Mouse (Mus musculus) intestine, embryonic 15.5 days (tissue): ENCODE results near the gene Phf21b. TPM values are rescaled to one million over a fixed set of nuclear protein-coding genes. Genes with fewer than 3 reads are reported as not detected.
"Not testable (repeated sequence)": the region's sequence is repeated elsewhere in the genome, so short reads cannot be mapped to it uniquely, and the experiment has no call there.

ENCODE experiments used
- ATAC-seq: fragments of 200-750 bp; cut with Nextera tagmentation; 2 replicates; pipeline ENCODE4 v1.8.0; 2017; ENCODE audit warnings: moderate TSS enrichment, moderate library complexity
- H3K27ac ChIP-seq: fragments of 300-500 bp; sonication (generic); 2 replicates; pipeline ENCODE4 v1.5.1; 2015; ENCODE audit warnings: mild to moderate bottlenecking, inconsistent platforms
- H3K27me3 ChIP-seq: fragments of 300-500 bp; sonication (generic); replicated peaks from 2 replicates; pipeline ENCODE4 v1.6.1; 2015; ENCODE audit warnings: inconsistent platforms
- H3K36me3 ChIP-seq: fragments of 300-500 bp; sonication (generic); 2 replicates; pipeline ENCODE4 v1.6.1; 2015; ENCODE audit warnings: inconsistent platforms
- H3K4me1 ChIP-seq: fragments of 300-500 bp; sonication (generic); replicated peaks from 2 replicates; pipeline ENCODE4 v1.6.1; 2015; ENCODE audit warnings: inconsistent platforms
- H3K4me2 ChIP-seq: fragments of 300-500 bp; sonication (generic); replicated peaks from 2 replicates; pipeline ENCODE4 v1.6.1; 2015; ENCODE audit warnings: mild to moderate bottlenecking, inconsistent platforms
- H3K4me3 ChIP-seq: fragments of 300-500 bp; sonication (generic); replicated peaks from 2 replicates; pipeline ENCODE4 v1.5.1; 2015; ENCODE audit warnings: inconsistent platforms
- H3K9ac ChIP-seq: fragments of 300-500 bp; sonication (generic); 2 replicates; pipeline ENCODE4 v1.6.1; 2015; ENCODE audit warnings: inconsistent platforms
- H3K9me3 ChIP-seq: fragments of 300-500 bp; sonication (generic); 2 replicates; pipeline ENCODE4 v1.6.1; 2016; ENCODE audit warnings: inconsistent platforms
- WGBS: fragments of 180-500 bp; shearing (Covaris S2); methylation state at CpG from one replicate; pipeline ENCODE4 v1.1.7; 2015; 5-methylcytosine and 5-hydroxymethylcytosine counted together
- polyA plus RNA-seq: library from polyadenylated mRNA; unstranded; fragments of >200 nt; fragmentation: Nextera tagmentation; extraction: Ambion mirVana; gene quantifications from 2 replicates; pipeline ENCODE4 v1.2.1, GENCODE M21; 2015

The Phf21b gene
- 0.76 and 1.6 TPM in 2 replicates for polyA plus RNA-seq

GRCm38 (mm10) chr15:84856006-84856995, at the start of gene Phf21b:
Gene Phf21b, minus strand, starts transcription at chr15:84856049.
- peaks cover 28% of the 10 kb centered on the region for H3K4me1 ChIP-seq
- peak within 1 kb of the TSS; percentile 67 for H3K4me3 ChIP-seq
- peaks cover 6% of the 10 kb centered on the region; the same call in 1 of the 2 replicates for H3K27me3 ChIP-seq
- peak within 1 kb of the TSS; percentile 92 for H3K27ac ChIP-seq
- WGBS = under 1% methylated on average over 74 of the region's 76 CpGs
- no peaks in the 10 kb centered on the region for H3K9me3 ChIP-seq
- peak within 1 kb of the TSS; percentile 91 for H3K4me2 ChIP-seq
- H3K36me3 ChIP-seq = no peaks in the 10 kb centered on the region
- peak within 1 kb of the TSS; percentile 72 for H3K9ac ChIP-seq
- ATAC-seq = peak; percentile 82

GRCm38 (mm10) chr15:84903843-84904385, 48.1 kb upstream of the Phf21b start:
- no peak for ATAC-seq
- no peak overlapping the region for H3K9ac ChIP-seq
- H3K9me3 ChIP-seq = no peaks in the 10 kb centered on the region

GRCm38 (mm10) chr15:84898077-84898476, 42.2 kb upstream of the Phf21b start:
- Histone ChIP-seq H3K27me3 (0 out of 2 replicates have a peak, but pooled peaks cover 3% of the 10 kb centered on the region), H3K9me3 (no peaks in the 10 kb centered on the region), H3K4me3 (no peak overlapping the region), H3K4me1 (no peaks in the 10 kb centered on the region), H3K4me2 (no peak overlapping the region), H3K27ac (no peak overlapping the region), H3K9ac (no peak overlapping the region), H3K36me3 (no peaks in the 10 kb centered on the region)
- WGBS = 25% methylated on average over 7 of the region's 7 CpGs
- no peak for ATAC-seq

More at GRCm38 (mm10) chr15:84903843-84904385, 48.1 kb upstream of the Phf21b start:
- H3K27ac ChIP-seq = no peak overlapping the region
- no peak overlapping the region for H3K4me2 ChIP-seq
- WGBS = 85% methylated on average over 7 of the region's 7 CpGs
- H3K4me3 ChIP-seq = no peak overlapping the region
- H3K27me3 ChIP-seq = 0 out of 2 replicates have a peak, but pooled peaks cover 3% of the 10 kb centered on the region
- H3K36me3 ChIP-seq = no peaks in the 10 kb centered on the region
- H3K4me1 ChIP-seq = no peaks in the 10 kb centered on the region

GRCm38 (mm10) chr15:84896664-84897063, 40.8 kb upstream of the Phf21b start:
- Histone ChIP-seq H3K4me3 (no peak overlapping the region), H3K27ac (no peak overlapping the region), H3K9ac (no peak overlapping the region), H3K27me3 (0 out of 2 replicates have a peak, but pooled peaks cover 3% of the 10 kb centered on the region), H3K36me3 (no peaks in the 10 kb centered on the region), H3K9me3 (no peaks in the 10 kb centered on the region), H3K4me2 (no peak overlapping the region), H3K4me1 (no peaks in the 10 kb centered on the region)
- ATAC-seq = no peak
- WGBS = 68% methylated on average over 1 of the region's 1 CpGs

DNA sequence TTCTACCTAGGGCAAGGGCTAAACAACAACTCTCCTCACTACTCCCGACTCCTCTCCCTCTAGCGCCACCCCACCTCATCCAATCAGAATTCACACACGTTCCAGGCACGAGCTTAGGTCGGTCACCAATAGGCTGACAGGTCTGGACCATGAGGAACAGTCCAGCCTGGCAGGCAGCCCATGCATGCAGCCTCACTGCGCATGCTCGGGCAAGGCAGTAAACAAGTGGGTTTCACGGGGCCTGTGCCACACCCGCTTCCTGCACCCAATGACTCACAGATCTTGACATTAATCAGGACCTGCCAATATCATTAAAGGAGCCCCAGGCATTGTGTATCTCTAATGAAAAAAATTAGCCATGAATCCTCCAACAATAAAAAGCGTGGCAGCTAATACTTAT, 40.4 kb upstream of the Phf21b start:
- WGBS = 67% methylated on average over 10 of the region's 10 CpGs
- H3K27me3 ChIP-seq, ATAC-seq, H3K36me3 ChIP-seq, H3K27ac ChIP-seq, H3K4me3 ChIP-seq, H3K4me1 ChIP-seq, H3K9ac ChIP-seq, H3K4me2 ChIP-seq, H3K9me3 ChIP-seq: not testable (repeated sequence)

DNA sequence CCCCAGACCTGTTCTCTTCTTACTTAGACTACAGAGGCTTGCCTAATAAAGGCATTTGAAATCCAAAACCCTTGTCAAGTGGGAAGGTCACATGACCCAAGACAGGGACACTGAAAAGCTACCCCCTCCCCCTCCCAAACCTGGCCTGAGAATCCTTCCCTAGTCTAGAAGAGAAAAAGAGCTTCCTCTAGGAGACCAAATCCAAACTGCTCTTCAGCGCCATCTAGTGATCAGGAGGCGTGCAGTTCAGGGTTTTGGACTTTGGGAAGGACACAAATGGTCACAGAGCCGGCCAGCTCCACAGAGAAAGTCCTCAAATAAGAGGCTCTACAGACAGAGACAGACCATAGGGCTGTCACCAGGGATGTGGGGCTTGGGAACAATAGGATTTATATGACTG, 35.8 kb upstream of the Phf21b start:
- no peaks in the 10 kb centered on the region for H3K4me1 ChIP-seq

GRCm38 (mm10) chr15:84891246-84891645, 35.4 kb upstream of the Phf21b start:
- no peaks in the 10 kb centered on the region for H3K9me3 ChIP-seq
- H3K36me3 ChIP-seq = no peaks in the 10 kb centered on the region
- H3K4me3 ChIP-seq = no peak overlapping the region
- 40% methylated on average over 3 of the region's 3 CpGs for WGBS
- ATAC-seq = no peak
- no peak overlapping the region for H3K27ac ChIP-seq
- H3K27me3 ChIP-seq = no peaks in the 10 kb centered on the region
- H3K4me2 ChIP-seq = no peak overlapping the region
- no peak overlapping the region for H3K9ac ChIP-seq
- no peaks in the 10 kb centered on the region for H3K4me1 ChIP-seq

More for the DNA sequence above, 35.8 kb upstream of the Phf21b start:
- Histone ChIP-seq H3K27ac (no peak overlapping the region), H3K4me3 (no peak overlapping the region), H3K27me3 (no peaks in the 10 kb centered on the region), H3K9ac (no peak overlapping the region), H3K9me3 (no peaks in the 10 kb centered on the region), H3K36me3 (no peaks in the 10 kb centered on the region), H3K4me2 (no peak overlapping the region)
- 3% methylated on average over 3 of the region's 3 CpGs for whole genome bisulfite sequencing
- ATAC-seq = no peak; the same call in 1 of the 2 replicates

GRCm38 (mm10) chr15:84888066-84888465, 32.2 kb upstream of the Phf21b start:
- Histone ChIP-seq H3K27me3 (no peaks in the 10 kb centered on the region), H3K36me3 (no peaks in the 10 kb centered on the region), H3K27ac (no peak overlapping the region), H3K4me3 (no peak overlapping the region), H3K9me3 (no peaks in the 10 kb centered on the region), H3K4me2 (no peak overlapping the region), H3K4me1 (no peaks in the 10 kb centered on the region), H3K9ac (no peak overlapping the region)
- WGBS = 72% methylated on average over 12 of the region's 12 CpGs
- ATAC-seq = no peak

DNA sequence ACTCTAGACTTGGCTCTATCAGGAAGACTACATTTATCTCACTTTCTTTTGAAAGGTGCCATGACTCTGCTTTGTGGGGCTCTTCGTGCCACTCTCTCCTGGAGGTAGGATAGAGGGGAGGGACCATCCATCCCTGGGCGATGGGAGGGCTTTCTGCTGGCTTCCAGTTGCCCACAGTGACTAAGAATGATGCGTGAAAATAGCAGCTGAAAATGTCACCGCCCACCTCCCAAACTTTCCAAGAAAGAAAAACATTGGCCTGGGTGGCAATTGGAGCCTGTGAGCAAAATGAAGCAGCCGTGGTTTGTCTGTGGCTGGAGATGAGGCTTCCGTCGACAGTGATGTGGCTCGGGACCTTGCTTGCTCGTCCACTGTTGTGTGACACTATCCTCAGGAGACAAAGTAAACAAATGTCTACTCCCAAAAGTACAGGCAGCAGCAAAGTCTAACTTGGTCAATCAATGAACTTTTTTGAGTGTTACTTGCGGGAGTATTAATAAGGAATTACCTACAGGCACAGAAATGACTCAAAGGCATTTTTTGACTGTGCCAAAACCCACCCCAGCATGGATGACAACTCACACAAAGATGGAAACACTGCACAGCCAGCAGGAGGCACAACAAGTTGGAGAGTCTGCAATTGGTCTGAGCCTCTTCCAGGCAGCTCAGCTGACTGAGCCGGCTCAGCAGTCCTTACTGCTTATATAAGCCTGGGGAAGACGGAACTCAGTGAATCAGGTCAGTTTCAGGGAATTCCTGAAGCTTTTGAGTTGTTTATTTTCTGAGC, 21.4 kb upstream of the Phf21b start:
- WGBS = 80% methylated on average over 12 of the region's 12 CpGs
- no peaks in the 10 kb centered on the region for H3K27me3 ChIP-seq
- ATAC-seq = no peak
- H3K4me1 ChIP-seq = no peaks in the 10 kb centered on the region
- H3K9ac ChIP-seq = no peak overlapping the region
- no peaks in the 10 kb centered on the region for H3K9me3 ChIP-seq
- H3K27ac ChIP-seq = no peak overlapping the region
- no peak overlapping the region for H3K4me2 ChIP-seq
- H3K36me3 ChIP-seq = no peaks in the 10 kb centered on the region
- H3K4me3 ChIP-seq = no peak overlapping the region

- Histone ChIP-seq H3K4me1 (no peaks in the 10 kb centered on the region), H3K9ac (no peak overlapping the region), H3K36me3 (no peaks in the 10 kb centered on the region), H3K4me2 (no peak overlapping the region), H3K9me3 (no peaks in the 10 kb centered on the region), H3K4me3 (no peak overlapping the region), H3K27me3 (no peaks in the 10 kb centered on the region), H3K27ac (no peak overlapping the region)
- 73% methylated on average over 4 of the region's 4 CpGs for WGBS
- ATAC-seq = no peak
These were observed 18.0 kb upstream of the Phf21b start for GRCm38 (mm10) chr15:84873867-84874266.

DNA sequence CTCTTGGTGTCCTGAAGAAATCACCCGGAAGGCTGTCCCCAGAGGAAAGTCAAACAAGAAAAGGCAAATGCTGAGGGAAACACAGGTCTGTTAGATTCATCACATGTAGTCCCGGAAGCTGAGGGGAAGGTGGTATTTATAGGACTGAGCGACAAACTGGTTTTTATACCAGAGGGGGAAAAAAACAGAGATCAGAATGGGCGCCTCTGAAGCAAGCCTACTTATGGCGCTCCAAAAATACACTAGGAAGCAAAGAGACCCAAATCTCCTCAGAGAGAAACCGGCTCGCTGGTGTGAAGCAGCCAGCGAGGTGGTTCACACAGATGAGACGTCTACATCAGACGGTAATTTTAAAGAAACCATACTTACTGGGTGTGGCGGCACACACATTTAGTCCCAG, 17.2 kb upstream of the Phf21b start:
- WGBS = 84% methylated on average over 11 of the region's 11 CpGs
- no peak for ATAC-seq
- no peak overlapping the region for H3K9ac ChIP-seq

GRCm38 (mm10) chr15:84871802-84872201, 16.0 kb upstream of the Phf21b start:
- H3K4me3 ChIP-seq = no peak overlapping the region
- H3K27ac ChIP-seq = no peak overlapping the region
- ATAC-seq = no peak
- 87% methylated on average over 3 of the region's 3 CpGs for WGBS
- no peak overlapping the region for H3K4me2 ChIP-seq
- H3K4me1 ChIP-seq = no peaks in the 10 kb centered on the region
- H3K27me3 ChIP-seq = no peaks in the 10 kb centered on the region
- no peaks in the 10 kb centered on the region for H3K9me3 ChIP-seq
- no peak overlapping the region for H3K9ac ChIP-seq
- no peaks in the 10 kb centered on the region for H3K36me3 ChIP-seq

More for the DNA sequence above, 17.2 kb upstream of the Phf21b start:
- Histone ChIP-seq H3K4me3 (no peak overlapping the region), H3K36me3 (no peaks in the 10 kb centered on the region), H3K27ac (no peak overlapping the region), H3K9me3 (no peaks in the 10 kb centered on the region), H3K27me3 (no peaks in the 10 kb centered on the region), H3K4me1 (no peaks in the 10 kb centered on the region), H3K4me2 (no peak overlapping the region)
